Mouse (Mus musculus) embryonic facial prominence, embryonic 14.5 days (tissue): ENCODE measurements around the gene Rabgap1l. TPM values are rescaled to one million over a fixed set of nuclear protein-coding genes. Genes with fewer than 3 reads are reported as not detected.
"Not testable (repeated sequence)": the region's sequence is repeated elsewhere in the genome, so short reads cannot be mapped to it uniquely, and the experiment has no call there.

ENCODE experiments used
- ATAC-seq: fragments of 200-750 bp; cut with Nextera tagmentation; 2 replicates; pipeline ENCODE4 v1.8.0; 2017; ENCODE audit warnings: low read depth, moderate number of reproducible peaks, moderate TSS enrichment
- DNase-seq: peaks from one replicate; pipeline ENCODE4 v3.0.0-alpha.2; 2015; ENCODE audit warnings: low spot score
- H3K27ac ChIP-seq: fragments of 300-500 bp; sonication (generic); replicated peaks from 2 replicates; pipeline ENCODE4 v1.5.1; 2014; ENCODE audit warnings: low read depth, mild to moderate bottlenecking, low read length, moderate library complexity
- H3K27me3 ChIP-seq: fragments of 300-500 bp; sonication (generic); replicated peaks from 2 replicates; pipeline ENCODE4 v1.6.1; 2014; ENCODE audit warnings: low read length; ENCODE audit not compliant: control insufficient read depth, insufficient read depth
- H3K36me3 ChIP-seq: fragments of 300-500 bp; sonication (generic); 2 replicates; pipeline ENCODE4 v1.6.1; 2014; ENCODE audit warnings: low read length, mixed read lengths; ENCODE audit not compliant: control insufficient read depth, insufficient read depth
- H3K4me1 ChIP-seq: fragments of 300-500 bp; sonication (generic); 2 replicates; pipeline ENCODE4 v1.6.1; 2014; ENCODE audit warnings: antibody characterized with exemption, low read length; ENCODE audit not compliant: control insufficient read depth, insufficient read depth
- H3K4me2 ChIP-seq: fragments of 300-500 bp; sonication (generic); 2 replicates; pipeline ENCODE4 v1.6.1; 2014; ENCODE audit warnings: low read depth, mild to moderate bottlenecking, low read length, moderate library complexity, mixed read lengths
- H3K4me3 ChIP-seq: fragments of 300-500 bp; sonication (generic); 2 replicates; pipeline ENCODE4 v1.5.1; 2014; ENCODE audit warnings: low read depth, mild to moderate bottlenecking, low read length
- H3K9ac ChIP-seq: fragments of 300-500 bp; sonication (generic); 2 replicates; pipeline ENCODE4 v1.6.1; 2014; ENCODE audit warnings: low read depth, mild to moderate bottlenecking, low read length, moderate library complexity, mixed read lengths
- H3K9me3 ChIP-seq: fragments of 300-500 bp; sonication (generic); 2 replicates; pipeline ENCODE4 v1.6.1; 2016; ENCODE audit warnings: low read length; ENCODE audit not compliant: control insufficient read depth
- WGBS: fragments of 180-500 bp; shearing (Covaris S2); extraction: QIAGEN DNeasy Blood & Tissue Kit; methylation state at CpG from one replicate; pipeline ENCODE4 v1.1.7; 2014; 5-methylcytosine and 5-hydroxymethylcytosine counted together
- polyA plus RNA-seq: library from polyadenylated mRNA; unstranded; fragments of >200 nt; fragmentation: Nextera tagmentation; extraction: Ambion mirVana; gene quantifications from 2 replicates; pipeline ENCODE4 v1.2.1, GENCODE M21; 2014

Rabgap1l gene
- polyA plus RNA-seq, 1 experiment from 2014 or later = 16.3 TPM

DNA sequence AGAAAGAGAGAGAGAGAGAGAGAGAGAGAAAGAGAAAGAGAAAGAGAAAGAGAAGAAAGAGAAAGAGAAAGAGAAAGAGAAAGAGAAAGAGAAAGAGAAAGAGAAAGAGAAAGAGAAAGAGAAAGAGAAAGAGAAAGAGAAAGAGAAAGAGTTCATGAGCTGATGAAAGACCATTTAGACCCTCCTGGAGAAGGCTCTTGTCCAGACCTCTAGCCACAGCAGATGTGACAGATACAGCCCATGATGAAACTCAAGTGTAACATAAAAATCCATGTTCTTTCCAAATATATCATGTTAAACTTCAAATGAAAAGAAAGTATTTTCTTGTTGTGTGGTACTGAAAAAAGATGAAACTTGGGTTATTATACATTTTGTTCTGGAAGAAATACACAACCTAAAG, 189.7 kb downstream of the Rabgap1l start:
- not testable (repeated sequence) for H3K4me2 ChIP-seq, DNase-seq, H3K4me3 ChIP-seq, H3K27ac ChIP-seq, ATAC-seq, H3K9me3 ChIP-seq, H3K9ac ChIP-seq, H3K4me1 ChIP-seq, H3K36me3 ChIP-seq, H3K27me3 ChIP-seq

GRCm38 (mm10) chr1:160597369-160597768, 195.6 kb downstream of the Rabgap1l start:
- WGBS = 93% methylated on average over 1 of the region's 1 CpGs
- ATAC-seq (no peak), DNase-seq (no peak)
- Histone ChIP-seq H3K4me1 (0 out of 2 replicates have a peak, but pooled peaks cover 4% of the 10 kb centered on the region), H3K4me2 (no peak overlapping the region), H3K27ac (no peak overlapping the region), H3K9ac (no peak overlapping the region), H3K4me3 (no peak overlapping the region), H3K9me3 (no peaks in the 10 kb centered on the region), H3K27me3 (no peaks in the 10 kb centered on the region), H3K36me3 (no peaks in the 10 kb centered on the region)

- ATAC-seq (no peak), DNase-seq (no peak)
- Histone ChIP-seq H3K4me2 (no peak overlapping the region), H3K4me3 (no peak overlapping the region), H3K27ac (no peak overlapping the region), H3K9ac (no peak overlapping the region), H3K4me1 (0 out of 2 replicates have a peak, but pooled peaks cover 4% of the 10 kb centered on the region), H3K36me3 (no peaks in the 10 kb centered on the region), H3K9me3 (no peaks in the 10 kb centered on the region), H3K27me3 (no peaks in the 10 kb centered on the region)
- 81% methylated on average over 3 of the region's 3 CpGs for WGBS
These were observed 196.1 kb downstream of the Rabgap1l start for GRCm38 (mm10) chr1:160596948-160597270.

- Histone ChIP-seq H3K9me3 (no peaks in the 10 kb centered on the region), H3K27ac (no peak overlapping the region), H3K36me3 (no peaks in the 10 kb centered on the region), H3K4me1 (0 out of 2 replicates have a peak, but pooled peaks cover 4% of the 10 kb centered on the region), H3K4me2 (no peak overlapping the region), H3K27me3 (no peaks in the 10 kb centered on the region), H3K9ac (no peak overlapping the region), H3K4me3 (no peak overlapping the region)
- DNase-seq (no peak), ATAC-seq (no peak)
These were observed 196.6 kb downstream of the Rabgap1l start for GRCm38 (mm10) chr1:160596252-160596947.

DNA sequence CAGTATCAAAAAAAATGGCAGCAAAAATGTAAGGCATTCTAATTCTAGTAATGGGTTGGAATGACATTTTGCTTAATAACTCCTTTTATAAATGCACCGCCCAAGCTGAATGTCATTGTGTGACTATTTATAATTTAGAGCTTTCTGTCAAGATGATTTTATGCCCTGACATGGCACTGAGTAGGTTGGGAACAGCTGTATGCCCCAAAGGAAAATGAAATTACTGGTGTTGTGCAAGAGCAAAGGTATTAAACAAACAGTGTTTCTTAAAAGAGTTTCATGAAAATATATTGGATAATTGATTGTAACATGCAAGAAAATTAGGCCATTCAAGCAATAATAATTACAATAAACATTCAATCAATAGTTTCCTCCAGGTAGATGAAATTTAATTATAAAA, 198.4 kb downstream of the Rabgap1l start:
- H3K4me2 ChIP-seq = no peak overlapping the region
- ATAC-seq (no peak), DNase-seq (no peak)
- no peaks in the 10 kb centered on the region for H3K27me3 ChIP-seq
- no peak overlapping the region for H3K4me3 ChIP-seq
- 64% methylated on average over 1 of the region's 1 CpGs for WGBS
- no peaks in the 10 kb centered on the region for H3K9me3 ChIP-seq
- no peaks in the 10 kb centered on the region for H3K36me3 ChIP-seq
- H3K27ac ChIP-seq = no peak overlapping the region
- H3K9ac ChIP-seq = no peak overlapping the region
- 0 out of 2 replicates have a peak, but pooled peaks cover 4% of the 10 kb centered on the region for H3K4me1 ChIP-seq

DNA sequence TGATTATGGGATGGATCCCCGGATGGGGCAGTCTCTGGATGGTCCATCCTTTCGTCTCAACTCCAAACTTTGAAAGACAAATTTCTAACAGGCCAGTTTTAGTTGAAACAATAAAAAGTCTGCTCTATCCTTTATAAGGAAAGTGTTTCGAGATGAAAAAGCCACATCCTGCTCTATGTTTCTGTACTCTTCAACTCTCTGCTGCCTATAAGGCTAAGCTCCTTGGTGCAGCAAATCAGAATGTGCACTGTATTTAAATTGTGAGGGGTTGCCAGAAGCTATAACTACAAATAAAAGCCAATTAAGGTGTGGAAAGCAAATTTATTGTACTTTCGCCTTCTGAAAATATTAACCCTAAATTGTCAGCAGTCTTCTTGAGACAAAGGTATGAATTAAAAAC, 198.9 kb downstream of the Rabgap1l start:
- Histone ChIP-seq H3K9me3 (no peaks in the 10 kb centered on the region), H3K4me3 (no peak overlapping the region), H3K36me3 (no peaks in the 10 kb centered on the region), H3K4me2 (no peak overlapping the region), H3K9ac (no peak overlapping the region), H3K4me1 (0 out of 2 replicates have a peak, but pooled peaks cover 4% of the 10 kb centered on the region), H3K27me3 (no peaks in the 10 kb centered on the region), H3K27ac (no peak overlapping the region)
- 78% methylated on average over 4 of the region's 4 CpGs for WGBS
- ATAC-seq (no peak), DNase-seq (no peak)

- Histone ChIP-seq H3K9ac (no peak overlapping the region), H3K27me3 (no peaks in the 10 kb centered on the region), H3K36me3 (no peaks in the 10 kb centered on the region), H3K4me1 (no peaks in the 10 kb centered on the region), H3K4me2 (no peak overlapping the region), H3K4me3 (no peak overlapping the region), H3K27ac (no peak overlapping the region), H3K9me3 (no peaks in the 10 kb centered on the region)
- 73% methylated on average over 4 of the region's 4 CpGs for WGBS
- ATAC-seq (no peak), DNase-seq (no peak)
These were observed 204.0 kb downstream of the Rabgap1l start for GRCm38 (mm10) chr1:160588911-160589590.

- Histone ChIP-seq H3K27me3 (no peaks in the 10 kb centered on the region), H3K4me3 (no peak overlapping the region), H3K9ac (no peak overlapping the region), H3K4me1 (no peaks in the 10 kb centered on the region), H3K4me2 (no peak overlapping the region), H3K9me3 (no peaks in the 10 kb centered on the region), H3K36me3 (no peaks in the 10 kb centered on the region), H3K27ac (no peak overlapping the region)
- DNase-seq (no peak), ATAC-seq (no peak)
- 71% methylated on average over 12 of the region's 12 CpGs for WGBS
These were observed 213.4 kb downstream of the Rabgap1l start for GRCm38 (mm10) chr1:160579309-160580233.
